Mouse (Mus musculus): ENCODE data around the gene Wrnip1.
"Not testable (repeated sequence)": the region's sequence is repeated elsewhere in the genome, so short reads cannot be mapped to it uniquely, and the experiment has no call there.

Gene Wrnip1

DNA sequence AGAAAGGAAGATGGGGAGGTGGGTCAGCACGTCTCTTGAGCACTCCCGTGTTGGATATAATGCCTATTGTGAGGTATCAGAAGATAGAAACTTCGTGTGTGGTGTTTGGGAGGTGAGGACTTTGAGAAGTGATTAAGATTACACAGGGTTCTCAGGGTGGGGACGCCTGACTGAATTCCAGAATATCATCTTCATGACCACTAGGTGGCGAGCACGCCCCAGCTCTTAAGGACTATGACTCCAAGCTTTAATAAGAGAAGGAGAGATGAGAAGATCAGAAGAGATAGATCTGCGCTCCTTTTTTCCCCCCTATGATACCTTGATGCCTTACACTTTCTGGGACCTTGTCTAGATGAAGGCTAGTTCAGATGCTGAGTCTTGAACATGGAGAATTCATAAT lies 50.1 kb downstream of the Wrnip1 start:
- no peak for DNase-seq (ENCODE audit: inconsistent ontology term)

DNA sequence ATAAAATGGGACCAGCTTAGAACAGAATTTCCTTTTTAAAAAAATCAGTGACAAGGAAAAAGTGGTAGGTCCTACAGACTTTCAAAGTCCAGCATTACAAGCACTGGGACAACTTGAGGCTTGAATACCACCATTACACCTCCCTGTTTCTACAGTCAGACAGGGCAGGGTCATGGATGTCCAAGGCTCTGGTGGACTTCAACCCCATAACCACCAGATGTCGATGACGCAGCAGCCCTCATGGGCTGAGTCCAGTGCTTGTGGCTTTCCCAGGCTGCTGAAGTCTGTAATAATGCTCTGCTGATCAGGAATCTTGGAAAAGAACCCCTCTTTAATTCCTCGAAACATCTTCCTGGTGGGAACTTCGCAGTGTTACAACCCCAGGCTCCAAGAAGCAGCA lies 50.7 kb downstream of the Wrnip1 start:
- DNase-seq (ENCODE audit: inconsistent ontology term): no peak

DNA sequence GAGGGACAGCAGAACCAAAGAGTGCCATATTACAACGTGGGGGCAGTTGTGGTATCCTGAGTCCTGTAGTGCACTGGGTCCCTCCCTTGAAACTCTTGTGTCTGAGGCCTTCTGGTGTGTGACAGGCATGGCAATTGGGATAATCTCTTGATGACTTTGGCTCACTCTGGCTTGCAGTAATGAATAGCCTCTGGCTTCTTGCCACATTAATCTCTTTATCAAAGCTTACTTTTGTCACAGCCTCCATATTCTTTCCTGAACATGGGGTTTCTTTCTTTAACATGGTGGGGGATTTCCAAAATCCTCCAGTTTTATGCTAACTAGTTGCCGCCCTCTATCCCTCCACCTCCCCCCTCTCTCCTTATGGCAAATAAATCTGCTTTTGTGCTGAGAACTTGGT lies 51.2 kb downstream of the Wrnip1 start:
- no peak for DNase-seq (ENCODE audit: inconsistent ontology term)

DNA sequence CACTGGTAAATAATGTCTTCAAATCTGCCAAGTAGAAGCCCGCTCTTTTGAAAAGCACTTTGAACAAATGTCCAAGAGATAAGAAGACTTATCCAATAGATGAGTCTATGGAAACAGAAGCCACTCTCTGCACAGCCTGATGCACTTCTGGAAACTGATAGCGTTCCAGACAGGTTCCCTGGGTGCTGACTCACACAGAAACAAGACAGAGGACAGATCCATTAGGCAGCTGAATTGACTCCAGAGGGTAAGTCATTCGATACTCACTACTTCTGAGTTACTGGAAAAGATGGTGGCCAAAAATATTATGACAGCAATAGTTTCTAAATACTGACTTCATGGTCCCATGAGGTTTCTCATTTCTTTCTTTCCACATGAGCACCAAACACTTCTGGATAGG lies 59.0 kb downstream of the Wrnip1 start:
- DNase-seq (ENCODE audit: inconsistent ontology term): no peak

DNA sequence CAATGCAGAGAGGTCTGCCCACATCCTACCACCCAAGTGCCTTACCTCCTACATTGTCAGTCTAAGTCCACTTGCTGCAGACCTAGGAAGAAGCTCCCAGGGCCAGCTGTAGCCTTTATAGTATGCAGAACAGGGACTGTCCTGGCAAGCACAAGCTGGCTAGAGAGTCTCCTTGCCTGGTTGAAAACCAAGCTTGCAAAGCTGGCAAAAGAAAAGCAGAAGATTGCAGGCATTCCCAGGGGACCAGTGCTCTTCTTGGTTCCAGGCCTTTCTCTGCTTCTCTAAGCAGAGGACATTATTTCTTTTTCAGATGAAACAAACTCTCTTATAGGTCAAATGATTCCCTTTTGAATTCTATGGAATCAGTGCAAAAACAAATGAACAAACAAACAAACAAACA lies 61.6 kb downstream of the Wrnip1 start:
- DNase-seq (ENCODE audit: inconsistent ontology term): no peak

DNA sequence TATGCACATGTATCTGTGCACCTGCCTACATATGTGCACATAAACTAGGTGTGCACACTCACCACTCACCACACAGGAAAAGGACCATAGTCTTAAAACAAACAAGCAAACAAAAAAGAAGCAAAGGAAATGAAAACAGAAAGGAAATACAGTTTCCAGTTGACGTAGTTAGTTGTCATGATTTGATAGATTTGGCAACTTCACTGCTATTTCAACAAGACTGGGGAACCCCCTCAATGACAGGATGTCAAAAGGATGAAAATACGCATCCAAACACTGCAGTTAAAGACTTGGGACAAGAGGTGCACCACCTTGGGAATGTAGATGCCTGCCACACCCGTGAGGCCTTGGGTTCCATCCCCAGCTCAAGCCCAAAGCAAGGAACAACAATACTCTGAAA lies 62.7 kb downstream of the Wrnip1 start:
- not testable (repeated sequence) for DNase-seq (ENCODE audit: inconsistent ontology term)

DNA sequence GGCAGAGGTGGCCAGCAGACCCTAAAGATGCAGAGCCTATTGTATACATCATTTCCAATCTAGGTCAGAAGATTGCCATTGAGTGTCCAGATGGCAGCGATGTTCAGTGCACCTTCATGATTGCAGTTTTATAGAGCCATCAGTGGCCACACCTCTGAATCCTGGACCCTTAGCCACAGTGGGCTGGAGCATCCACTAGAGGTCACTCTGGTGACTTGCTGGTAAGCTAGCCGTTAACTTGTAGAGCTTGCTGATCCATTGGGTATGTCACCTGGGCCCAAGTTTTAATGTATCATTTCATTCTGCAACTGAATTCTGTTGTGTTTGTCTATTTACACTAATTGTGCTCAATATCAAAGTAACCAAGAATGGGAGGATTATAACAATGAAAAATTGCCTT lies 63.8 kb downstream of the Wrnip1 start:
- DNase-seq (ENCODE audit: inconsistent ontology term): no peak

DNA sequence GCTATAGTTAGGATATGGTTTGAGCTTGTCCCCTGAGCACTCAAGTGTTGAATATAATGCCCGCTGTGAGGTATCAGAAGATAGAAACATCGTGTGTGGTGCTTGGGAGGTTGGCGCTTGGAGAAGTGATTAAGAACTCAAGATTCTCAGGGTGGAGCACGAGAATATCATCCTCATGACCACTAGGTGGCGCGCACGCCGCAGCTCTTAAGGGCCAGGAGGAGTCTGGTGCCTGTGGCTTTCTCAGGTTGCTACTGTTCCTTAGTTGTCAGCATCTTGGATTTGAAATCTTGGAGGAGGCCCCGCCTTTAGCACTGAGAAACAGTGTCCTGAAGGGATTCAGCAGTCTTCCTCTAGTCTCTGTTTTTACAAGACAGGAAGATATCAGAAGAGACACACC lies 64.6 kb downstream of the Wrnip1 start:
- peak; percentile 58 for DNase-seq (ENCODE audit: inconsistent ontology term)

DNA sequence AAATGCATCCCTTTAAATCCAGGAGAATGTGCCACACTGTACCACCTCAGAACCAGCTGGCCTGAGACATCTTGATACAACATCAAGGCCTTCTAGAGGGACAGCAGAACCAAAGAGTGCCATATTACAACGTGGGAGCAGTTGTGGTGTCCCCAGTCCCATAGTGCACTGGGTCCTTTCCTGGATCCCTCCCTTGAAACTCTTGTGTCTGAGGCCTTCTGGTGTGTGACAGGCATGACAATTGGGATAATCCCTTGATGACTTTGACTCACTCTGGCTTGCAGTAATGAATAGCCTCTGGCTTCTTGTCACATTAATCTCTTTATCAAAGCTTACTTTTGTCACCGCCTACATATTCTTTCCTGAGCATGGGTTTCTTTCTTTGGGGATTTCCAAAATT lies 65.2 kb downstream of the Wrnip1 start:
- DNase-seq (ENCODE audit: inconsistent ontology term): no peak

DNA sequence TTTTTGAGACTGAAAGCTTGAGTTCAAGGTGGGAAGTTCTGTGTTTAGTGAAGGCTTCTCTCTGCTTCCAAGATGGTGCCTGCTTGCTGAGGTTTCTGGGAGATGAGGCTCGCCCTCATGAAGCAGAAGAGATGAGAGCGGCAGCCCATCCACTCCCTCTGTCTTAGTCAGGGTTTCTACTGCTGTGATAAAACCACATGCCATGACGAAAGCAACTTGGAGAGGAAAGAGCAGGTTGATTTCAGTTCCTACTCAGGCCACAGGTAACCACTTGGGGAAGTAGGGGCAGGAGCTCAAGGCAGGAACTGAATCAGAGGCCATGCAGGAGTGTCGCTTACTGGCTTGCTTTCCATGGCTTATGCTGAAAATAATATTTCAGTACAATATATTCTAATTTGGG lies 66.4 kb downstream of the Wrnip1 start:
- DNase-seq (ENCODE audit: inconsistent ontology term): not testable (repeated sequence)

DNA sequence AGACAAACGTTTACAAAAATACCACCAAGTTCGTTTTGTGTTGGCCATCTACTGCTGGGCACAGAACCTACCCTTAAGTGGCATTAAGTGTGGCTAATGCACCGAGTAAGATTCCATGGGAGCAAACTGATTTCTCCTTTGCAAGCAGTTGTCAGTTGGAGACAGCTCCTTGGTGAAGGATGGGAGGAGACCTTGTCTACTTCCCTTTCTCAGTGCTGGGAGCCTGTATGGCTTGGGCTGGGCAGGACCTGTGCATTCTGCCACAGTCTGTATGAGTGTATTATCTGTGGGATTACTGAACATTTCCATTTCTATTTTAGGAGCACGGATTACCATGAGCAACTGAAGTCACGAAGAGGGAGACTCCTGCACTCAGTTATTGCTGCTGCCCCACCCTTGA lies 67.0 kb downstream of the Wrnip1 start:
- no peak for DNase-seq (ENCODE audit: inconsistent ontology term)

Measured in Muller cell, postnatal 12 days (primary cell).